Mouse (Mus musculus) mouse trophoblast stem cell (cell line): ENCODE measurements at regions not wholly inside any gene's neighbourhood (a gene's known extent, or its start where the extent isn't known, plus 50 kb on each side); places are given as distances from the start of the nearest gene placed in this dataset.

Experiments used
- in situ Hi-C, 2 experiments: fragments of 300-500 bp; cut with MseI, MboI; formaldehyde crosslinking; loops; 2 replicates in 1 of 2; 3 replicates in 1 of 2; pipeline ENCODE4 v1.15.1; 2025

DNA sequence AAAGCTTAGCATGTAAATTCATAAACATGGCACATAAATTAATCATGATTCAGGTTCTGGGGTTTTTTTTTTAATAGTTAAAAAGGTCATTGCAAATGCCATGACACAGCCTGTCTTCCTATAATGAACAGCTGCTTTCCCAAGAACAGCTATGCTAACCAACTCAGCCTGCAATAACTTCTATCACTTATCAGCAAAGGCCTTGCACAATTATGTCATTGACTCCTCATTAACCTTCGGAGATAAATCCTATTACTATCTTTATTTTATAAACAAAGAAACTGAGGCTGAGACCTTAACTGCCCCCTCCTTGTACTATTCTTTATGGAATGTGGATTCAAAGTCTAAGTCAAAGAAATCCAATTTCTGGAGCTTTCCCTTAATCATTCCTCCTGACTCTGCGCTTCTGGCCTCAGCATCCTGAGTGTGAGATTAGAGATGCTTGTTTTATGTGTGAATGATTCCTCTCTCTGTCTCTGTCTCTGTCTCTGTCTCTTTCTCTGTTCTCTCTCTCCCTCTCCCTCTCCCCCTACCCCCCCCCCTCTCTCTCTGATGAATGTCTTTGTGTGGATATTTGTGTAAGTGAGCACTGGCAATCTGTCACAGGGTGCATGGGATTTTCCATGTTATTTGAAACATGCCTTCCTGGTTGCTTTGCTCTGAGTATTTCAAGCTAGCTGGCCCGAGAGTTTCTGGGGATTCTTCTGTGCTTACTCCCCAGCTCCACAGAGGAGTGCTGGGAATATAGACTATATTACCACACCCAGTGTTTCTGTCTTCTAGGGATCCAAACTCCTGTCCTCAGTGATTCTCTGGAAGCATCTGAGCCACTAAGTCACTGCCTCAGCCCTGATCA lies 243.1 kb upstream of the Il12b start:
- in situ Hi-C loops = no loop called here

DNA sequence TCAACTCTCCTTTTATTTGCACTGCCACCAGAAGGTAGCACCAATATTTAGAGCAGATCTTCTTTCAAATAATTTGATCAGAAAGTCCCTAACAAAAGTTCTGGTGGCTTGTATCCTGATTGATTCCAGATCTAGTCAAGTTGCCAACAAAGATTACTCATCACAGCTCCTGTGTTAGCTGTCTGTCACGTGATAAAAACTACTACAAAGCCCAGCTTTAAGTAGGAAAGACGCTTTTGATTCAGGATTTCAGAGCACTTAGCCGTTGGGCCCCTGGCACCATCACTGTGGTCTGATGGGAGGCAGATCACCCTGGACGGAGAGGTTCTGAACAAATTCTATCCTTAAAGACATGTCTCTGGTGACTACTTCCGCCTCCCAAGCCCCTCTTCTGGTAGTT lies 241.6 kb upstream of the Il12b start:
- in situ Hi-C loops = no loop called here

DNA sequence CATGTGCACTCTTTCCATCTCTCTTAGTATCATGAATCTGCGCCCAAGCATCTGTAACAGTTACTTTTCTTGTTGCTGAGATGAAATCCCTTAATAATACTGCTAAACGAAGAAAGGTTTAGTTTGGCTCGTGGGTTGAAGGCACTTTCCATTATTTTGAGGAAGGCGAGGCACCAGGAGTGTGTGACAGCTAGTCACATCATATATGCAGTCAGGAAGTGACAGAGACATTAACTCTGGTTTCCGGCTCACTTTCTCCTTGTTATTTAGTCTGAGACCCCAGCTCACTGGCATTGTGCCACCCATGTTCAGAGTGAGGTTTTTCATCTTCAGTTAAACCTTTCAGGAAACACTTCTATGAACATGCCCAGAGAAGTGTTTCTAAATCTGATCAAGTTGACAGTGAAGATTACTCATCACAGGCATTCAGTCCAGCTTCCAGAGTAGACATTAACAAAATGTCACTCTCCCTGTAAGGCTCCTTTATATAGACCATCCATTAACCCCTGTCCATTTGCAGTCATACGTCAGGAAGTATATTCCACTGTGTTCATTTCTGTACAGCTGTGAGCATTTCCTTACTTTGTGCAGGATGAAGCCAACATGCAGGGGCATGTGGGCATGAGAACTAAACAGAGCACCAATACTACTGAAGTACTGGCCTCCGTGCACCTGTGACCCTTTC lies 238.0 kb upstream of the Il12b start:
- in situ Hi-C loops = no loop called here

DNA sequence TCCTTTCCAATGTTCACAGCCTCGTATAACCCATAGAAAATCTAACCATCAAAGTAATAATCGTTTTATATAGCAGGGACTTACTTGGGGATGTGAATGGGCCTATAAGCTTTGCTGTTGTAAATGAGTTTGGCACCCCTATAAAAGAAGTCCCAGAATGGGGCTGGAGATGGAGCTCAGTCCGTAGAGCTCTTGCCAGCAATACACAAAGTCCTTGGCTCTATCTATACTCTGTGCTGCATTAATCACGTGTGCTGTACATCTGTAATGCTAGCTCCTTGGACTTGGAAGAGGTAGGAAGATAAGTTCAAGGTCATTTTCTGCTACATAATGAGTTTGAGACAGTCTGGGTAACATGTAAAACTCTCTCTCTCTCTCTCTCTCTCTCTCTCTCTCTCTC lies 236.8 kb upstream of the Il12b start:
- in situ Hi-C loops = no loop called here

DNA sequence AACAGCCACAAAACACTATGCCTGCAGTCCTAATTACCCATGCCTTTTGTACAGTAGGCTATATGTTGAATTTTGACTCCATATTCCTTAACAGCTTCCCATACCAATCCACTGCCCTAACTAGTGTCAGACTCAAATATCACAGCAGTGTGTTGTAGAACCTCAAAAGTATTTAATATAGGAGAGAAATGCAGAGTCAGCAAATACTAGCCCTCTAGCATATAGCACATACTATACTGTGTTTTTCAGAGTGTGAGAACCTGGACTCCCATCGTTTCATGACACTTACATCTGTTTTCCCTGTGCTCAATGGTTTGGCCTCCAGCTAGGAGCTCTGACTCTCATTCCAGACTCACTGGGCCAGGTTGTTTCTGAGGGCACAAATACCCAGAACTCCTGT lies 236.1 kb upstream of the Il12b start:
- in situ Hi-C loops = no loop called here

DNA sequence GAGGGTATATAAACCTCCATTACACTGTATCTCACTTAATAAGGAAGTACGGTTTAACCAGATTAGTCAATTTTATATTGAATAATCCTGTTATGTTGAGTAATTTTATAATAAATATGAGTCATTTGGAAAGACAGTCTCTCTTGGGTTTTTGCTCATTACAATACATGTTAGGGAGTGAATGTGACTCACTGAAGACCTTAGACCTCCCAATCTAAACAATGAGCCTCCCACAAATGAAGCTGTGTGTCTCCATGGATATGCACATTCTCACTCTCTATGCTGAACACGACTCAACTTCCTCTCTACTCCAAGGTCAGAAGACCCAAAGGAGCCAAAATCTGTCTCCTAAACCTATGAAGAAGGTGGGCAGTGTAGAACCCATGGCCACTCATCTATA lies 235.7 kb upstream of the Il12b start:
- in situ Hi-C loops = no loop called here

DNA sequence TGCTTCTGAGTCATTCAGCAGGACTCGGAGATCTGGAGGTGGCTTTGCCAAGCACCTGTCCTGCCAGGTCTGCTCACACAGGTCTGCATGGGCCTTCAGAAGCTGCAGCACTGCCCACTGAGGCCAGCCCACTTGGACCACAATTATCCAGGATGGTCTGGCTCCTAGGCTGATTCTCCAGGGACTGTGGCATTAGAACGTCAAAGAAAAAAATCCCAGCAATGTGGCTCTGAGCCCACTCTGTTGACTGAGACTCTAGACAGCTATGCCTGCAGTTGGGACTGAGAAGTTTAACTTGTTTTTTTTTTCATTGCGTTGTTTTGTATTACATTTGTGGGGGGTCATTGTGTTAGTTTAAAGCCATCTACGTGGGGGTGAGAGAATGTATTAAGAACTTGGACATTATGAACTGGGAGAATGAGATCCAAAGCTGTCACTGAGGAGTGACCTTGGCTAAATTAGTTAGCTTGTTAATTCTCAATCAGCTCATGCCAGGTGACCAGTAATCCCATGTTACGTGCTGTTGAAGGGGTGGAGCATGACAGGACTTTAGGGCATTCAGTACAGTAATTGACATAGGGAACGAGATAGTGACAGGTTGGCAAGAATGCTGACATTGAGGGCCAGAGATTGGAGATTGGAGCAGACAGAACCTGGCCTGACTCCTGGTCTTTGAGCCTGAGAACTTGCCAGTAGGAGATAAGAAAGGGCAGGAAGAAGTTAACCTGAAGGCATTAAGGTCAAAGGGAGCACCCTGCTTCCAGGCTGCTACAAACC lies 232.0 kb upstream of the Il12b start:
- in situ Hi-C loops = no loop called here

DNA sequence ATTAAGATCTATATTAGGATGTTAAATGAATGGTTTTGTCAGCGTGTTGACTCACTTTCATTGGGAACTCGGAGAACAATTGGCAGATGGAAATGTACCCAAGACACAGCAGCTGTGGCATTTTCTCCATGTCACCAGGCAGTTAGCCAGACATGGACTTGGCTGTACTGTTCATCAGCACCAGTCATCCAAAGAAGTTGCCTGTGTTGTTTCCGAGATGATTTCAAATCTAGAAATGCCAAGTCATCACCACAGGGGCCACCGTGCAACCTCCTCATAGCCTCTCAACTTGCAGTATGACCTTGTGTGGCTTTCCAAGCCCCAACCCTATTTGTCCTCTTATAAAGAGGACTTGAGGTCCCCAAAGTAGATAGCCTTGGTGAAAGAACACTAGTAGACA lies 227.4 kb upstream of the Il12b start:
- in situ Hi-C loops = no loop called here

DNA sequence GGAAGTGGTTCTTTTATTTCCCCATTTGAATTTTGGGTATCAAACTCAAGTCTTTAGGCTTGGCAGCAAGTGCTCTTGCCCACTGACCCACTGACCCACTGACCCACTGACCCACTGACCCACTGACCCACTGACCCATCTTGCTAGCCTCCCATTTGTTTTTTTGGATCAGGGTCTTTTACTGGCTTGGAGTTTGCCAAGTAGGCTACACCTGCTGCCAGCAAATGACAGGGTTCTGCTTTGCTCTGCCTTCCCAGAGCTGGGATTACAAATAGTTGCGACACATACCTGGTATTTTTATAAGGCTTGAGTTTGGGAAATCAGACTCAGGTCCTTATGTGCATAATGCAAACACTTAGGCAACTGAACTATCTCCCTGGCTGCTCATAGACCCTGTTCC lies 226.7 kb upstream of the Il12b start:
- in situ Hi-C loops = no loop called here

DNA sequence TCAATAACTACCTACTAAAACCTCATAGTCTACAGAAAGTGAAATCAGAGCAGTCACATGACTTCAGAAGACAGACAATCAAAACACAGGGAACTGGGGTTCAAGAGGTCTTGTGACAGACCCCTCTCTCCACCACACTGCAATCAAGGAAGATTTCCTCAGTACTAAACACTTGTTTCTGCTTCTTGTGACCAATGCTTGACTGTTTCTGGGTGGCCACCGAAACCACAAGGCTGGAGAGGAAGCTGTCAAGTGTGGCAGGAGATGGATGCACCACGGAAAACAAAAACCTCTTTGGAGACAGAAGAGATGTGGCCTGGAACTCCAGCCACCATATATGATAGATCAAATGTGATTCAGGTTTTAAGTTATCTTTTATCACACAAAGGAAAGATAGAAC lies 225.3 kb upstream of the Il12b start:
- in situ Hi-C loops = no loop called here

DNA sequence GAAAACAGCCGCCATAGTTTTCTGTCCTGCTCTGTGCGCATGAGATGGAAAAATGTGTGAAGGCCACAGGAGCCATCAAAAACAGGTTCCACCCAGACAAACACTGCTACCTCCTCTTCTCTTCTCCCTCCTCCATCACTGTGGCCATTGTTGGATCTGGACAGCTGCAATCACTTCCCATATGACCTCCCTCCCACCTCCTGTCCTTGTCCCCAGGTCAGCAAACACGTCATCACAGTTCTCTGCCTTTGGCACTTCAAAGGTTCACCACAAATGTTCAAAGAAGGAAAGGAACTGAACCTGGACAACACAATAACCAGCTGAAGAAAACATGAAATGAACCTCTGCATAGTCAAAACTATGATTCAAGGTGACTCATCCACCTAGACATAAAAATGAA lies 220.2 kb upstream of the Il12b start:
- in situ Hi-C loops = no loop called here

DNA sequence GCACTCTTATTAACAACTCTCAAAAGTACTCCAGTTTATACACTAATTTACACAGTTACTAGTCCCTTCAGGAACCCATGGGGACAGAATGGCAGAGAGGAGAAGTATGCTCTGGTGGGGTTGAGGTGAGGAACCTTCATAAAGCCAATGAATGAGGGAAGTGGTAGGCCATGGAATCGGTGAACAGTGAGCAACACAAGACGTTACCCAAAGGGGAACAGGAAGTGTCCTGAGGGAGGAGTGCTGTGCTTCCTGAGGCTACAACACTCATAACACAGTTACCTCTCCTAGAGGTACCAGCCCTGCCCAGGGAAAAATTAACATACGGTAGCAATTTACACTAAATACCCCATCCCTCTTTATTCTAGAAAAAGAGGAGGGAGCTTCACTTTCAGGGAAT lies 216.0 kb upstream of the Il12b start:
- in situ Hi-C loops = no loop called here

DNA sequence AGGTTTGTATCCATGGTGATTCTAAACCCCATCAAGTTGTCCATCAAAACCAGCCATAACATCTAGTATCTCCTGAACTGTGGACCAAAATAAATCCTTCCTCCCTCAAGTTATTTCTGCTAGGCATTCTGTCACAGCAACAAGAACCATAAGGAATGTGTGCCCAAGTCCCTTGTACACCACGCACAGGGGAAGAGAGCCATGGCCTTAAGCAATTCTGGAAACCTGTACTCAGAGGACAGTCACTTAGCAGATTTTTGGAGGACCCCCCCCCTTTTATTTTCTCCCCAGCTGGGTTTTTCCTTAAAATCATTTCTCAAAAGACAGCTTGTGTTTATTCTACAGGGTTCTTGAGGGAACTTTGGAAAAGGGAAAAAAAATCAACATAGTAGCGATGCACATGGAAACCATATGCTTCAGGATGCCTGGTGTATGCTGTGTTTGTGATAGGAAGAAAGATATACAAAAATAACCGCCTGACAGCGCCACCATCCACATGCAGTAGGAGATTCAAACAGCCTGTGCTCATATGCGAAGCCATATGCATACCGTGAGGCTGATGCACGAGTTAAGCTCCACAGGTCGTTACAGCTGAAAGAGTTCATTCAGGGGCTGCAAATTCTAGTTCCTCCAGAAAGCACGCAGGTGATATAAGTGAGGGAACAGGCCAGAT lies 214.5 kb upstream of the Il12b start:
- in situ Hi-C loops = no loop called here

DNA sequence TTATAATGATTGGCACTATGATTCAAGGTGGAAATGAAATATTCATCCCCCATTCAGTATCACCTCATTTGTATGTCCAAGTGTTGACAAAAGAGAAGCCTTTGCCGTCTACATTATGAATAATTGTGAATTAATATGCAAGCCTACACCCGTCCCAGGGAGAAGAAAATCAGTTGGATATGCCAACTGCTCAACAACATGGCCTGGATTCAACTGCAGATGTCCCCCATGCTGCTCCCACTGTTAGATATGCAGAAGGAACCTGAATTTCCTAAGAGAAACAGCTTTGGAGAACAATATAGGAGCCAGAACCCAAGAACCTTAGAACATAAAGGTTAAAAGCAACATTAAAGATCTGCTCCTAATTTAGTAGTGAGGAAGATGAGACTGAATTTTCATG lies 211.7 kb upstream of the Il12b start:
- in situ Hi-C loops = no loop called here

DNA sequence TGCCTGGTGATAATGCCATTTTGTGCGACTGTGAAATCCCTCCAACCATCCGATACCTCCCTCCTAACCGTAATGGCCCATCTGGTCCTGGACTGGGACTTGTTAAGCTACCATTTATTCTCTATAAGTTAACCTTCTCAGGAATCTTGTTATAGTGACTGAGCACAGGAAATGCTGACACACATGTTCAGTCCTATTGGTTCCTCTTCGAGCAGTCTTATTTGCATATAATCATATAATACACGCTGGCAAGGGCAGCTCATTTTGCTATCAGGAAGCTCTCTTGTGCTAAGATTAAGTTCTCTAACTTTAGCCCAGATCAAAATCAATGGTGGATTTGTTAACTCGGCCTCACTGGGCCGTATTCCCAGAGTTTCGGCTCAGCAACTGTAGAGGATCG lies 206.1 kb upstream of the Il12b start:
- in situ Hi-C loops = no loop called here

DNA sequence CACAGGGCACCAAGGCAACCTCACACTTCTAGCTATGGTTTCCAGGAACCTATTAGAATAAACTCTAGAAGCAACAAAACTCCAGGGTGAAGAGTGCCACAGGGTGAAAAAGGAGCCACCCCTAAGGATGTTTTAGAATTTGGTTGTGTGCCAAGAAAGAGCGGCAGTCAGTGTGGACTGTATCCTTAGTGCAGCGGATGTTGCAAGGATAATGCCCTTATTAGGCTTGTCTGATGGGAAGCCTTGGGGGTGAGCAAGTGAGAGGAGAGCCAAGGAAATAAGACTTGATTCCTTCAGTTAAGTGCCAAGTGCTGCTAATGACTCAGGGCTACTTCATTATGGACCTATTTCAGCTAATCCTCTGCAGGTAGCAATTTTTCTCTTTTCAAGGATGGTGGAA lies 197.1 kb upstream of the Il12b start:
- in situ Hi-C loops = no loop called here

DNA sequence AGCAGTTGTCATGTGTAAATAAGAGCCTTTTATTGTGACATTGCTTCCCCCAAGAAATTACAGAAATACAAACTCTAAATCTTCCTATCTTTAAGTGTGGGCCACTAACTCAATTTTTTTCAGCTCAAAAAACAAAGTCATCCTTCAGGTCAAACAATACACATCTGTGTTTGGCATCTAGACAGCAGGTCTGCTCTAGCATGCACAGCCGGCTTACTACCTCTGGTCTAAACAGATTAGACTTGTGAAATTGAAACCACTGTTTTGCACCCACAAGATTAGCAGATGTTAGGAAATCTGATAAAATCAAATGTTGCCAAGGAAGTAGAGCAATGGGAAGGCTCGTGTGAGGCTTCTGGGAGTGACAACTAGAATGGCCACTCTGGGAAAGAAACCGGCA lies 195.5 kb upstream of the Il12b start:
- in situ Hi-C loops = no loop called here

DNA sequence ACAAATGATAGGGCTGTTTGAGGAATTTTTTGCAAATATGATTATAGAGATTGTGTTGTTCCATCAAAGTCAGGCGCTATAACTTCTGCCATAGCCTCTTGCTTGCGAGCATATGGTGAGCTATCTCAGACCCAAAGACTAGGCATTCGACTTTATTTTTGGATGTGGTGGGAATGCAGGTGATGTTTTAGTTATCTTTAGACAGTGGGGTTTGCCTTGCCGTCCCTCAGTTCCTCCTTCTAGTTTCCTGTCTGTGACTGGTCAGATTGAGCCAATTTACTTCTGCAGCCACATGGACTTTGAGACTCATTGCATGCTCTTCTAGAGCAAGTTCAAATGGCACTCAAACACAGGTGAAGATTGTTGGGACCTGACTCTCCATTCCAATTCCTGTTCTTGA lies 193.0 kb upstream of the Il12b start:
- in situ Hi-C loops = no loop called here

DNA sequence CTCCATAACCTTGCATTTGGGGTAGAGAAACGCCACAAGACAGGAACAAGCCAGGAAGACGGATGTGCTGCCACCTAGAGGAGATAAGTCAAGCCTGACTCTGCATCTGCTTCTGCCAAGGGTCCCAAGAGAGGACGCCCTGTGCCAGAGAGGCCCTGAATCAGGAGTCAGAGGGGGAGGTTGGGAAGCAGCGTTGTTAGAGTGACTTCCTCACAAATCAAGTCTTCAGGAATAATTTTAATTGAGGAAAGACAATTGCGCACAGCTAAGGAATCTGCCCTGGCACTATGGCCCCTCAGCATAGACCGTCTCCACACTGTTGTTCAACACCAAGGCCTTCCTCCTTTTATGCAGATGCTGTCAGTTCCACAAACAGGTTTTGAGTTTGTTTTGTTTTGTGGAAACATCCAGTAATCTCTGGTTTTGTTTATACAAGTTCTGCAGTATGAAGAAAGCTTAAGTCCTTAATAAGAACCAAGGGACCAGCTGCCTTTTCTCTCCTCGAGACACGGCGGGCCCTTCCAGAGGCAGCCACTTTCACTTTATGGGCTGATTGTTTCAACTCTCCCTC lies 187.9 kb upstream of the Il12b start:
- in situ Hi-C loops = no loop called here

DNA sequence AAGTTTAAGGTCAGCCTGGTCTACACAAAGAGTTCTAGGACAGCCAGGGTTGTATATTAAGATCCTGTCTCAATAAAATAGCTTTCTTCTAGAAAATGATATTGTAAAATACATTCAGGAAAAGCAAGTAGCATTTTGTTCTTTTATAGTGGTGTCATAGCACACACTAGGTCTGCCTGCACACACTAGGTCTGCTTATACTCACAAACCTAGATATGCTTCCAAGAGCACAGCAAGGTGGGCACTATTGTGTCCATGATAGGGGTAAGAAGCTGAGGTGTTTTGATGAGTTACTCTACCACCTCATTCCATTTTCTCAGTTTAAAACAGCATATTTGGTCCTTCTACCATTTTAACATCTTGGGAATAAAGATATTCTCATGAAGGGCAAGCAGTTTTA lies 185.8 kb upstream of the Il12b start:
- in situ Hi-C loops = no loop called here

DNA sequence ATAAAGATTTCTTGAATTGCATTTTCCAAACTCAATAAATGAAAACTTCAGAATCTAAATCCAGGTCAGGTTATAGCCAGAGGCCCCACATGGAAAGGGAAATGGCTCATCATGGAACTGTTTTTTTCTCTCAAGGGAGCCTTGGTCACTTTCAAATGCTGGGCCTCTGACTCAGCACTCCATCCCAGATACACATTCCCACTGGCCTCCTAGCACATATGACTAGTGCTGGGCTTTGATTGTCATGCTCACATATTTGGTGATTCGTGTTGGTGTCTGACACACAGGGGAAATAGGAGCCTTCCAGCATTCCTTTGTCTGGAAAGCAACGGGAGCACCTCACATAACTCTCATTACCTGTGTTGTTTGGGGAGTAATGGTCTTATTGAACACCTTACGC lies 183.5 kb upstream of the Il12b start:
- in situ Hi-C loops = no loop called here

DNA sequence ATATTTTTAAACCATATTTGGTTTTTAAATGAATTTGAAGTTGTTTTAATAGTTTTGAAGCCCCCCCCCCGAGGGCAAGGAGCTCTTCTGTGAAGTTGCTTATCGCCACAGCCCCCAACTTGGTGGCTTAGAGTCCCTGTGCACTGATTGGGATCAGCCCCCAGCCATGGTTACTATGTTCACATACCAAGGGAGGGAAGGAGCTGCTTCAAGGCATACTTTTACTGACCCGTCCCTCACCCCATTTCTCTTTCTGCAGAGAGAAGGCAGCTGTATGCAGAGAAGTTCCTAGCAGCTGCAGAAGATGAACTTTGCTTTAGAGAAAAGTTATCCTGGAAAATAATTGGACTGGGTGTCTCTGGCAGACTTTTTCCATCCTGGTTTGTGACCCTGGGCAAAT lies 179.9 kb upstream of the Il12b start:
- in situ Hi-C loops = no loop called here
